Mouse (Mus musculus) ES-E14 (cell line): ENCODE data around the gene Kxd1.

Source experiments
- CHD2 ChIP-seq: IDR thresholded peaks from 2 replicates; pipeline ENCODE4 v1.6.1; 2014; ENCODE audit warnings: mild to moderate bottlenecking, low read depth, low read length, inconsistent platforms
- HCFC1 ChIP-seq: IDR thresholded peaks from 2 replicates; pipeline ENCODE4 v1.6.1; 2012; ENCODE audit warnings: low read length, inconsistent platforms, borderline replicate concordance; ENCODE audit not compliant: insufficient read depth
- MAFK ChIP-seq: IDR thresholded peaks from 2 replicates; pipeline ENCODE4 v1.6.1; 2014; ENCODE audit warnings: mild to moderate bottlenecking, low read depth, low read length, inconsistent platforms; ENCODE audit not compliant: insufficient read depth
- ZNF384 ChIP-seq: IDR thresholded peaks from 2 replicates; pipeline ENCODE4 v1.6.1; 2012; ENCODE audit warnings: low read depth, low read length, inconsistent platforms

GRCm38 (mm10) chr8:70563763-70564387, 36.1 kb upstream of the Kxd1 start:
- TF ChIP-seq MAFK (no peak), CHD2 (no peak), HCFC1 (no peak), ZNF384 (no peak)
